Mouse (Mus musculus) brain, embryonic 14.5 days (tissue): ENCODE measurements around the gene Uba1.

Source experiments
- CTCF ChIP-seq: fragments of 200-500 bp; IDR thresholded peaks from 2 replicates; pipeline ENCODE4 v1.5.1; 2012; ENCODE audit warnings: inconsistent platforms, mild to moderate bottlenecking, moderate library complexity, borderline replicate concordance; ENCODE audit not compliant: insufficient read depth, insufficient read length; ENCODE audit errors: extremely low read depth
- POLR2A ChIP-seq: fragments of 200-500 bp; IDR thresholded peaks from 2 replicates; pipeline ENCODE4 v1.6.1; 2012; ENCODE audit warnings: mild to moderate bottlenecking, inconsistent platforms, borderline replicate concordance; ENCODE audit not compliant: poor library complexity, insufficient read depth, insufficient read length, severe bottlenecking; ENCODE audit errors: extremely low read depth

- no peak for TF ChIP-seq CTCF
- no peak for TF ChIP-seq POLR2A
These were observed 34.5 kb downstream of the Uba1 start for GRCm38 (mm10) chrX:20692616-20693015.
